ENCODE assay signal across 22 mouse cellular contexts in genomic region chr3:66584101-66584500, GRCm38 (mm10).
A peak's percentile ranks its signal among the peaks of the same experiment; 100 is the strongest.
DNase-seq lines count a peak whose midpoint lies in the region; ATAC-seq and TF ChIP-seq lines count a peak whose summit lies in the region.
"Had no signal": no experiment of that assay in that cellular context is flagged by ENCODE, and none has a peak within 500 bp of the region (broad histone marks: within the 10 kb centered on the region; RNA-seq: fewer than 3 reads in every experiment).

No protein-coding gene starts in this region.

- WGBS in hindbrain, embryonic 13.5 days = 64% methylated on average over 5 of the region's 5 CpGs
- WGBS in hindbrain, embryonic 16.5 days = 56% methylated on average over 5 of the region's 5 CpGs
- WGBS in midbrain, embryonic 14.5 days = 63% methylated on average over 5 of the region's 5 CpGs
- 60% methylated on average over 5 of the region's 5 CpGs for WGBS in midbrain, embryonic 16.5 days
- 37% methylated on average over 5 of the region's 5 CpGs for WGBS in neural tube, embryonic 13.5 days

- H3K4me3 ChIP-seq in hindbrain, embryonic 13.5 days = no peak overlapping the region
- no peak overlapping the region for H3K4me3 ChIP-seq in hindbrain, embryonic 16.5 days (ENCODE audit: low read length)
- H3K4me3 ChIP-seq in midbrain, embryonic 14.5 days (replicated peaks; ENCODE audit: low read depth, low read length) = no peak overlapping the region
- no peak overlapping the region for H3K4me3 ChIP-seq in midbrain, embryonic 16.5 days (ENCODE audit: low read depth, low read length)
- H3K4me3 ChIP-seq in neural tube, embryonic 13.5 days = no peak overlapping the region
- H3K4me3 ChIP-seq: embryonic facial prominence, embryonic 13.5 days; gastrocnemius, adult 2 months; heart, embryonic 13.5 days; hindbrain, embryonic 12.5 days had no signal

- no peak overlapping the region for H3K4me2 ChIP-seq in hindbrain, embryonic 13.5 days
- no peak overlapping the region for H3K4me2 ChIP-seq in hindbrain, embryonic 16.5 days (ENCODE audit: low read length)
- H3K4me2 ChIP-seq in midbrain, embryonic 14.5 days (ENCODE audit: low read length) = no peak overlapping the region
- no peak overlapping the region for H3K4me2 ChIP-seq in midbrain, embryonic 16.5 days (ENCODE audit: low read length)
- H3K4me2 ChIP-seq in neural tube, embryonic 13.5 days = no peak overlapping the region
- H3K4me2 ChIP-seq: embryonic facial prominence, embryonic 13.5 days; heart, embryonic 13.5 days; hindbrain, embryonic 12.5 days had no signal

- DNase-seq in midbrain, embryonic 14.5 days = peak; percentile 20
- DNase-seq in brain, embryonic 14.5 days (ENCODE audit: low read depth) = peak; percentile 62
- DNase-seq in spleen, adult 12 weeks (ENCODE audit: low spot score) = no peak
- DNase-seq: adrenal gland, postnatal 14 days; cerebellum, adult 18-20 months; cerebellum, adult 9-11 months; cerebellum, postnatal 36 days; gastrocnemius, adult 2 months; gastrocnemius, postnatal 36 days; heart, adult 11 months; heart, postnatal 36 days had no signal

- no peaks in the 10 kb centered on the region for H3K36me3 ChIP-seq in hindbrain, embryonic 13.5 days
- no peaks in the 10 kb centered on the region for H3K36me3 ChIP-seq in hindbrain, embryonic 16.5 days (ENCODE audit: control insufficient read depth, insufficient read depth, low read length)
- no peaks in the 10 kb centered on the region for H3K36me3 ChIP-seq in midbrain, embryonic 14.5 days (ENCODE audit: control insufficient read depth, insufficient read depth, low read length)
- no peaks in the 10 kb centered on the region for H3K36me3 ChIP-seq in midbrain, embryonic 16.5 days (ENCODE audit: control insufficient read depth, insufficient read depth, low read length)
- H3K36me3 ChIP-seq in neural tube, embryonic 13.5 days = no peaks in the 10 kb centered on the region
- H3K36me3 ChIP-seq: embryonic facial prominence, embryonic 13.5 days; heart, embryonic 13.5 days; hindbrain, embryonic 12.5 days had no signal

- H3K27ac ChIP-seq in hindbrain, embryonic 13.5 days = no peak overlapping the region
- H3K27ac ChIP-seq in hindbrain, embryonic 16.5 days (ENCODE audit: low read depth, low read length) = no peak overlapping the region
- no peak overlapping the region for H3K27ac ChIP-seq in midbrain, embryonic 14.5 days (replicated peaks; ENCODE audit: low read depth, low read length)
- H3K27ac ChIP-seq in midbrain, embryonic 16.5 days (ENCODE audit: low read length) = no peak overlapping the region
- no peak overlapping the region for H3K27ac ChIP-seq in neural tube, embryonic 13.5 days (replicated peaks)
- H3K27ac ChIP-seq: embryonic facial prominence, embryonic 13.5 days; gastrocnemius, adult 2 months; heart, embryonic 13.5 days; hindbrain, embryonic 12.5 days had no signal

- no peak for TF ChIP-seq POLR2A in brain, embryonic 14.5 days (IDR thresholded peaks at IDR 0.05; ENCODE audit: borderline replicate concordance, extremely low read depth, insufficient read depth, insufficient read length, poor library complexity, severe bottlenecking)

- no peak overlapping the region for H3K9ac ChIP-seq in hindbrain, embryonic 13.5 days
- no peak overlapping the region for H3K9ac ChIP-seq in hindbrain, embryonic 16.5 days (ENCODE audit: low read depth, low read length)
- no peak overlapping the region for H3K9ac ChIP-seq in midbrain, embryonic 14.5 days (replicated peaks; ENCODE audit: low read length)
- H3K9ac ChIP-seq in midbrain, embryonic 16.5 days (ENCODE audit: low read depth, low read length) = no peak overlapping the region
- H3K9ac ChIP-seq in neural tube, embryonic 13.5 days = no peak overlapping the region
- H3K9ac ChIP-seq: embryonic facial prominence, embryonic 13.5 days; heart, embryonic 13.5 days; hindbrain, embryonic 12.5 days had no signal

- H3K27me3 ChIP-seq in hindbrain, embryonic 13.5 days = no peaks in the 10 kb centered on the region
- H3K27me3 ChIP-seq in hindbrain, embryonic 16.5 days (replicated peaks; ENCODE audit: control insufficient read depth, insufficient read depth, low read length) = no peaks in the 10 kb centered on the region
- no peaks in the 10 kb centered on the region for H3K27me3 ChIP-seq in midbrain, embryonic 14.5 days (ENCODE audit: control insufficient read depth, insufficient read depth, low read length)
- H3K27me3 ChIP-seq in midbrain, embryonic 16.5 days (ENCODE audit: control insufficient read depth, insufficient read depth, low read depth, low read length) = no peaks in the 10 kb centered on the region
- H3K27me3 ChIP-seq in neural tube, embryonic 13.5 days = no peaks in the 10 kb centered on the region
- H3K27me3 ChIP-seq: CH12.LX; embryonic facial prominence, embryonic 13.5 days; heart, embryonic 13.5 days; hindbrain, embryonic 12.5 days; Patski had no signal

- TF ChIP-seq CTCF in brain, embryonic 14.5 days (IDR thresholded peaks at IDR 0.05; ENCODE audit: borderline replicate concordance, extremely low read depth, insufficient read depth, insufficient read length) = no peak

- no peaks in the 10 kb centered on the region for H3K4me1 ChIP-seq in hindbrain, embryonic 13.5 days (replicated peaks)
- H3K4me1 ChIP-seq in hindbrain, embryonic 16.5 days (ENCODE audit: control insufficient read depth, insufficient read depth, low read depth, low read length) = no peaks in the 10 kb centered on the region
- no peaks in the 10 kb centered on the region for H3K4me1 ChIP-seq in midbrain, embryonic 14.5 days (ENCODE audit: control insufficient read depth, insufficient read depth, low read length)
- no peaks in the 10 kb centered on the region; the same call in 1 of the 2 replicates for H3K4me1 ChIP-seq in midbrain, embryonic 16.5 days (ENCODE audit: control insufficient read depth, insufficient read depth, low read length)
- no peaks in the 10 kb centered on the region for H3K4me1 ChIP-seq in neural tube, embryonic 13.5 days (replicated peaks)
- H3K4me1 ChIP-seq: heart, embryonic 13.5 days; hindbrain, embryonic 12.5 days had no signal

- ATAC-seq in hindbrain, embryonic 13.5 days (ENCODE audit: low FRiP score) = peak; percentile 57; the same call in 1 of the 2 replicates
- no peak for ATAC-seq in hindbrain, embryonic 16.5 days
- no peak; the same call in 1 of the 2 replicates for ATAC-seq in midbrain, embryonic 14.5 days (ENCODE audit: low FRiP score, low TSS enrichment)
- ATAC-seq in midbrain, embryonic 16.5 days = no peak
- ATAC-seq in neural tube, embryonic 13.5 days (ENCODE audit: low read depth) = peak; percentile 75; the same call in 1 of the 2 replicates
- ATAC-seq: activated CD4-positive, CD25-positive, alpha-beta regulatory T cell, adult 4 months; forebrain, embryonic 14.5 days; Patski had no signal

- no peaks in the 10 kb centered on the region for H3K9me3 ChIP-seq in hindbrain, embryonic 13.5 days
- H3K9me3 ChIP-seq in hindbrain, embryonic 16.5 days (ENCODE audit: control insufficient read depth, low read length) = no peaks in the 10 kb centered on the region
- no peaks in the 10 kb centered on the region; the same call in 1 of the 2 replicates for H3K9me3 ChIP-seq in midbrain, embryonic 14.5 days (ENCODE audit: control insufficient read depth, low read length)
- no peaks in the 10 kb centered on the region; the same call in 1 of the 2 replicates for H3K9me3 ChIP-seq in midbrain, embryonic 16.5 days (replicated peaks; ENCODE audit: control insufficient read depth, low read length, poor library complexity, severe bottlenecking)
- no peaks in the 10 kb centered on the region for H3K9me3 ChIP-seq in neural tube, embryonic 13.5 days
- H3K9me3 ChIP-seq: embryonic facial prominence, embryonic 13.5 days; heart, embryonic 13.5 days; hindbrain, embryonic 12.5 days had no signal

Comparison
In these comparisons a context has a peak if more than half of its experiments do, and no peak if none do; other contexts are left out.
1. ATAC-seq: peak in hindbrain, embryonic 13.5 days (single experiment) and neural tube, embryonic 13.5 days (single experiment); none in hindbrain, embryonic 16.5 days (single experiment), midbrain, embryonic 14.5 days (single experiment) and midbrain, embryonic 16.5 days (single experiment).